Mouse (Mus musculus) liver, postnatal 0 days (tissue): Measurements from ENCODE around the gene Cnnm1. TPM values are rescaled to one million over a fixed set of nuclear protein-coding genes. Genes with fewer than 3 reads are reported as not detected.

Experiments
- ATAC-seq: fragments of 200-750 bp; cut with Nextera tagmentation; 2 replicates; pipeline ENCODE4 v1.8.0; 2017; ENCODE audit warnings: mild to moderate bottlenecking, moderate library complexity
- DNase-seq: peaks from one replicate; pipeline ENCODE4 v3.0.0-alpha.2; 2016
- H3K27ac ChIP-seq: fragments of 300-500 bp; sonication (generic); 2 replicates; pipeline ENCODE4 v1.5.1; 2014; ENCODE audit warnings: antibody characterized with exemption, moderate library complexity, mild to moderate bottlenecking, low read depth
- H3K27me3 ChIP-seq: fragments of 300-500 bp; sonication (generic); 2 replicates; pipeline ENCODE4 v1.6.1; 2014; ENCODE audit warnings: low read length, control low read depth, mixed read lengths; ENCODE audit not compliant: insufficient read depth
- H3K36me3 ChIP-seq: fragments of 300-500 bp; sonication (generic); replicated peaks from 2 replicates; pipeline ENCODE4 v1.6.1; 2014; ENCODE audit warnings: mild to moderate bottlenecking, control low read depth, low read length, moderate library complexity, mixed read lengths; ENCODE audit not compliant: insufficient read depth
- H3K4me1 ChIP-seq: fragments of 300-500 bp; sonication (generic); 2 replicates; pipeline ENCODE4 v1.6.1; 2014; ENCODE audit warnings: antibody characterized with exemption, mild to moderate bottlenecking, control low read depth; ENCODE audit not compliant: insufficient read depth
- H3K4me2 ChIP-seq: fragments of 300-500 bp; sonication (generic); 2 replicates; pipeline ENCODE4 v1.6.1; 2014; ENCODE audit warnings: low read depth, mild to moderate bottlenecking, low read length, moderate library complexity, mixed read lengths
- H3K4me3 ChIP-seq: fragments of 300-500 bp; sonication (generic); 2 replicates; pipeline ENCODE4 v1.5.1; 2014; ENCODE audit warnings: low read depth, low read length
- H3K9ac ChIP-seq: fragments of 300-500 bp; sonication (generic); replicated peaks from 2 replicates; pipeline ENCODE4 v1.6.1; 2014; ENCODE audit warnings: mild to moderate bottlenecking, moderate library complexity
- H3K9me3 ChIP-seq: fragments of 300-500 bp; sonication (generic); 2 replicates; pipeline ENCODE4 v1.6.1; 2016; ENCODE audit warnings: mild to moderate bottlenecking, control low read depth, low read length, mixed read lengths
- CTCF ChIP-seq: sonication (generic); IDR thresholded peaks from 2 replicates; pipeline ENCODE4 v1.5.1; 2016; ENCODE audit warnings: antibody characterized with exemption, low read depth
- EP300 ChIP-seq: IDR thresholded peaks from 2 replicates; pipeline ENCODE4 v1.6.1; 2016; ENCODE audit warnings: antibody characterized with exemption, low read depth, mild to moderate bottlenecking
- WGBS: fragments of 180-500 bp; shearing (Covaris S2); extraction: QIAGEN DNeasy Blood & Tissue Kit; methylation state at CpG from one replicate; pipeline ENCODE4 v1.1.7; 2014; ENCODE audit not compliant: insufficient replicate concordance; 5-methylcytosine and 5-hydroxymethylcytosine counted together
- polyA plus RNA-seq: library from polyadenylated mRNA; unstranded; fragments of >200 nt; fragmentation: Nextera tagmentation; extraction: Ambion mirVana; gene quantifications from 2 replicates; pipeline ENCODE4 v1.2.1, GENCODE M21; 2015

Gene Cnnm1
- 0.21 and 0.22 TPM in 2 replicates for polyA plus RNA-seq

GRCm38 (mm10) chr19:43440112-43440737 is at the start of gene Cnnm1:
Gene Cnnm1 (plus strand): TSS chr19:43440436.
- DNase-seq (peak; percentile 36), ATAC-seq (peak; percentile 56; the same call in 1 of the 2 replicates)
- Histone ChIP-seq H3K27ac (no peak within 1 kb of the TSS), H3K36me3 (no peaks in the 10 kb centered on the region), H3K9me3 (no peaks in the 10 kb centered on the region), H3K4me1 (peaks cover 6% of the 10 kb centered on the region), H3K27me3 (peaks cover 54% of the 10 kb centered on the region), H3K4me2 (peak within 1 kb of the TSS; percentile 83), H3K4me3 (peak within 1 kb of the TSS; percentile 51), H3K9ac (0 out of 2 replicates have a peak within 1 kb of the TSS, but pooled peaks have one; percentile 21)
- WGBS = under 1% methylated on average over 49 of the region's 51 CpGs
- TF ChIP-seq EP300 (no peak), CTCF (no peak)

- no peak for ATAC-seq
- Histone ChIP-seq H3K4me3 (no peak overlapping the region), H3K9ac (no peak overlapping the region), H3K27me3 (no peaks in the 10 kb centered on the region), H3K4me2 (no peak overlapping the region), H3K27ac (no peak overlapping the region), H3K9me3 (no peaks in the 10 kb centered on the region), H3K36me3 (no peaks in the 10 kb centered on the region), H3K4me1 (no peaks in the 10 kb centered on the region)
- WGBS = 7% methylated on average over 4 of the region's 4 CpGs
- peak; percentile 24 for DNase-seq
- TF ChIP-seq EP300 = no peak
- peak; percentile 76 for TF ChIP-seq CTCF
These were observed 43.9 kb upstream of the Cnnm1 start for GRCm38 (mm10) chr19:43396327-43396726.

GRCm38 (mm10) chr19:43407181-43407580 is 33.1 kb upstream of the Cnnm1 start:
- DNase-seq (no peak), ATAC-seq (no peak)
- H3K9me3 ChIP-seq = no peaks in the 10 kb centered on the region
- H3K4me2 ChIP-seq = no peak overlapping the region
- H3K27me3 ChIP-seq = no peaks in the 10 kb centered on the region
- 15% methylated on average over 1 of the region's 1 CpGs for WGBS
- H3K27ac ChIP-seq = no peak overlapping the region
- H3K4me3 ChIP-seq = no peak overlapping the region
- H3K36me3 ChIP-seq = no peaks in the 10 kb centered on the region
- no peaks in the 10 kb centered on the region for H3K4me1 ChIP-seq
- TF ChIP-seq CTCF = no peak
- no peak overlapping the region for H3K9ac ChIP-seq

- Histone ChIP-seq H3K4me3 (no peak overlapping the region), H3K36me3 (no peaks in the 10 kb centered on the region), H3K27me3 (no peaks in the 10 kb centered on the region), H3K4me2 (no peak overlapping the region), H3K27ac (no peak overlapping the region), H3K9ac (no peak overlapping the region), H3K9me3 (no peaks in the 10 kb centered on the region), H3K4me1 (no peaks in the 10 kb centered on the region)
- no peak for ATAC-seq
- TF ChIP-seq CTCF (no peak), EP300 (no peak)
- no peak for DNase-seq
- WGBS = 64% methylated on average over 2 of the region's 2 CpGs
These were observed 24.7 kb upstream of the Cnnm1 start for GRCm38 (mm10) chr19:43415565-43415964.

GRCm38 (mm10) chr19:43420506-43420905 is 19.7 kb upstream of the Cnnm1 start:
- no peaks in the 10 kb centered on the region for H3K27me3 ChIP-seq
- no peaks in the 10 kb centered on the region for H3K4me1 ChIP-seq
- no peak overlapping the region for H3K4me3 ChIP-seq
- no peaks in the 10 kb centered on the region for H3K9me3 ChIP-seq
- H3K4me2 ChIP-seq = no peak overlapping the region
- no peaks in the 10 kb centered on the region for H3K36me3 ChIP-seq
- DNase-seq = no peak
- H3K9ac ChIP-seq = no peak overlapping the region
- TF ChIP-seq CTCF (no peak), EP300 (no peak)
- no peak for ATAC-seq
- 61% methylated on average over 3 of the region's 3 CpGs for WGBS
- H3K27ac ChIP-seq = no peak overlapping the region

- ATAC-seq (no peak), DNase-seq (no peak)
- Histone ChIP-seq H3K27ac (no peak overlapping the region), H3K4me1 (no peaks in the 10 kb centered on the region), H3K9me3 (no peaks in the 10 kb centered on the region), H3K36me3 (no peaks in the 10 kb centered on the region), H3K27me3 (0 out of 2 replicates have a peak, but pooled peaks cover 3% of the 10 kb centered on the region), H3K9ac (no peak overlapping the region), H3K4me3 (no peak overlapping the region), H3K4me2 (no peak overlapping the region)
- TF ChIP-seq EP300 = no peak
- TF ChIP-seq CTCF = 0 out of 2 replicates have a peak, but pooled peaks have one; percentile 13
- WGBS = 55% methylated on average over 2 of the region's 2 CpGs
These were observed 16.2 kb upstream of the Cnnm1 start for GRCm38 (mm10) chr19:43424082-43424481.
